Mouse (Mus musculus) neural tube, embryonic 11.5 days (tissue): ENCODE results near the gene 2410015M20Rik. TPM values are rescaled to one million over a fixed set of nuclear protein-coding genes. Genes with fewer than 3 reads are reported as not detected.

Experiments used
- ATAC-seq: fragments of 200-750 bp; cut with Nextera tagmentation; 2 replicates; pipeline ENCODE4 v1.8.0; 2017; ENCODE audit warnings: moderate number of reproducible peaks, mild to moderate bottlenecking, moderate TSS enrichment, moderate library complexity; ENCODE audit not compliant: insufficient read depth, low FRiP score, low TSS enrichment
- DNase-seq: peaks from one replicate; pipeline ENCODE4 v3.0.0-alpha.2; 2015; ENCODE audit warnings: low spot score
- H3K27ac ChIP-seq: fragments of 300-500 bp; sonication (generic); 2 replicates; pipeline ENCODE4 v1.5.1; 2014; ENCODE audit warnings: low read depth, mild to moderate bottlenecking, low read length
- H3K27me3 ChIP-seq: fragments of 300-500 bp; sonication (generic); 2 replicates; pipeline ENCODE4 v1.6.1; 2014; ENCODE audit warnings: mild to moderate bottlenecking, low read length, mixed read lengths; ENCODE audit not compliant: control insufficient read depth, insufficient read depth
- H3K36me3 ChIP-seq: fragments of 300-500 bp; sonication (generic); 2 replicates; pipeline ENCODE4 v1.6.1; 2014; ENCODE audit warnings: mild to moderate bottlenecking, low read length, moderate library complexity, mixed read lengths; ENCODE audit not compliant: control insufficient read depth, insufficient read depth
- H3K4me1 ChIP-seq: fragments of 300-500 bp; sonication (generic); 2 replicates; pipeline ENCODE4 v1.6.1; 2014; ENCODE audit warnings: low read length, mixed read lengths; ENCODE audit not compliant: control insufficient read depth, insufficient read depth
- H3K4me2 ChIP-seq: fragments of 300-500 bp; sonication (generic); 2 replicates; pipeline ENCODE4 v1.6.1; 2014; ENCODE audit warnings: low read depth, mild to moderate bottlenecking, moderate library complexity
- H3K4me3 ChIP-seq: fragments of 300-500 bp; sonication (generic); 2 replicates; pipeline ENCODE4 v1.5.1; 2014; ENCODE audit warnings: low read depth, low read length
- H3K9ac ChIP-seq: fragments of 300-500 bp; sonication (generic); 2 replicates; pipeline ENCODE4 v1.6.1; 2014; ENCODE audit warnings: mild to moderate bottlenecking, low read length
- H3K9me3 ChIP-seq: fragments of 300-500 bp; sonication (generic); 2 replicates; pipeline ENCODE4 v1.6.1; 2016; ENCODE audit warnings: low read length; ENCODE audit not compliant: control insufficient read depth
- WGBS: fragments of 180-500 bp; shearing (Covaris S2); extraction: QIAGEN DNeasy Blood & Tissue Kit; methylation state at CpG from one replicate; pipeline ENCODE4 v1.1.7; 2014; 5-methylcytosine and 5-hydroxymethylcytosine counted together
- polyA plus RNA-seq: library from polyadenylated mRNA; unstranded; fragments of >200 nt; fragmentation: Nextera tagmentation; extraction: Ambion mirVana; gene quantifications from 2 replicates; pipeline ENCODE4 v1.2.1, GENCODE M21; 2014

The 2410015M20Rik gene
- polyA plus RNA-seq, result 178 and 203 TPM in 2 replicates

DNA sequence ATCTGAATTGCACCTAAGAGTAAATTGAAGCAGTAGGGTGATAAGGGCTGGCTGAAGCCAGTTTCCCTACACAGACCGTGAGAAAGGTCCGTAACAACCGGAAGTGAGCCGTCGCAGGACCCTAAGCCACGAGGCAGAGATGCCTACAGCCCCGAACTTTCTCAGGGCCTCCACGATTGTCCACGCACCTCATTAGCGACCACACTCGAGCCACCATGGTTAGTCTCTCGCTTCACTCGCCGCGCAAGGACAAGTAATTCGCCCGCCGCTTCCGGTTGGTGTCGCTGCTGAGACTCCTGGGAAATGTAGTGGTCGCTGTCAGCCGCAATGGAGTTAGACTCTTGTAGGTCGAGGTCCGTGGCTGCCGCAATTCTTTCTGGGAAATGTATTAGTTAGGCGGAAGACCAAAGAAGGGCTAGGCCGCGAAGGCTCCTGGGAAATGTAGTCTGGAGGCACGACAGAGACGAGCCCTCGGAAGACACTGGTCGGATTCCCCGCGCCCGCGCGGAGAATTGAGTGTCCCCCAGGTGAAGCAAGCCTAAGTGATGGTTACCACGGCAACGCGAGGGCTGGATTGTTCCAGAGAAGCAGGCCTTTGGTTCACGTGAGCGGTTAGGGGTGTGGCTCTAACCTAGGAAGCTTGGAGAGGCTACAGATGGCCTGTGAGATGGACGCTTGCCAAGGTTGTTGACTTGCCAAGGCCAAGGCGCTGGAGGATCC lies at the start of gene 2410015M20Rik:
2410015M20Rik (minus strand) TSS at position 320 of the 720 bp plus-strand sequence.
- Histone ChIP-seq H3K4me1 (peaks cover 11% of the 10 kb centered on the region), H3K36me3 (peaks cover 22% of the 10 kb centered on the region), H3K27me3 (no peaks in the 10 kb centered on the region), H3K4me3 (peak within 1 kb of the TSS; percentile 47), H3K4me2 (peak within 1 kb of the TSS; percentile 65), H3K9ac (peak within 1 kb of the TSS; percentile 71), H3K27ac (0 out of 2 replicates have a peak within 1 kb of the TSS, but pooled peaks have one; percentile 49), H3K9me3 (no peaks in the 10 kb centered on the region)
- DNase-seq (peak; percentile 94), ATAC-seq (peak; percentile 81)
- under 1% methylated on average over 44 of the region's 44 CpGs for WGBS

GRCm38 (mm10) chr17:56656171-56656570 lies 46.6 kb upstream of the 2410015M20Rik start:
- Histone ChIP-seq H3K4me1 (no peaks in the 10 kb centered on the region), H3K4me2 (no peak overlapping the region), H3K9me3 (no peaks in the 10 kb centered on the region), H3K27me3 (no peaks in the 10 kb centered on the region), H3K4me3 (no peak overlapping the region), H3K9ac (no peak overlapping the region), H3K27ac (no peak overlapping the region), H3K36me3 (no peaks in the 10 kb centered on the region)
- ATAC-seq (no peak), DNase-seq (no peak)
- 88% methylated on average over 6 of the region's 6 CpGs for WGBS

- ATAC-seq, result no peak
- Histone ChIP-seq H3K36me3 (no peaks in the 10 kb centered on the region), H3K9me3 (no peaks in the 10 kb centered on the region)
These were observed 45.7 kb upstream of the 2410015M20Rik start for GRCm38 (mm10) chr17:56655311-56655710.

DNA sequence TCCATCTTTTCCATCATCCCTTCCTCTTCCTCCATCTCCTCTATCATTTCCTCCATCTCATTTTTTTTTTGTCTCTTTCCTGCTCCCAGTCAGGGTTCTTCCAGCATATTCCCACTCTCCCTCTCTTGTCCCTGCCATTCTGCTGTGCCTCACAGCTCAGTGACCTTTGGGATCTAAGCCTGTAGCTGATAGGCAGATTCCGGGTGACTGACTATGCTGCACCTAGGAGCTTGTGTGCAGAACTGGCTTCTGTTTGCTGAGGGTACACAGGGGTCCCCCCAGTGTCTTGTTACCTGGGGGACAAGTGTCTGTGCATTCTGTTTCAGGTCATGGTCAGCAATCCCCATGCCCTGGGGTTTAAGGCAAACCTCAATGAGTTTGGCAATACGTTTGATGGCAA lies 45.2 kb upstream of the 2410015M20Rik start:
- ATAC-seq, result no peak
- Histone ChIP-seq H3K9me3 (no peaks in the 10 kb centered on the region), H3K27me3 (no peaks in the 10 kb centered on the region), H3K4me1 (no peaks in the 10 kb centered on the region), H3K4me3 (no peak overlapping the region), H3K36me3 (no peaks in the 10 kb centered on the region), H3K27ac (no peak overlapping the region), H3K4me2 (no peak overlapping the region), H3K9ac (no peak overlapping the region)
- WGBS, result 73% methylated on average over 2 of the region's 2 CpGs
- no peak for DNase-seq

More at GRCm38 (mm10) chr17:56655311-56655710, 45.7 kb upstream of the 2410015M20Rik start:
- 87% methylated on average over 3 of the region's 3 CpGs for WGBS
- Histone ChIP-seq H3K27ac (no peak overlapping the region), H3K4me1 (no peaks in the 10 kb centered on the region), H3K4me3 (no peak overlapping the region), H3K4me2 (no peak overlapping the region), H3K9ac (no peak overlapping the region), H3K27me3 (no peaks in the 10 kb centered on the region)
- DNase-seq, result no peak

GRCm38 (mm10) chr17:56651801-56652200 lies 42.2 kb upstream of the 2410015M20Rik start:
- Histone ChIP-seq H3K4me3 (no peak overlapping the region), H3K27ac (no peak overlapping the region), H3K9me3 (no peaks in the 10 kb centered on the region), H3K36me3 (no peaks in the 10 kb centered on the region), H3K4me2 (no peak overlapping the region), H3K27me3 (no peaks in the 10 kb centered on the region), H3K9ac (no peak overlapping the region), H3K4me1 (no peaks in the 10 kb centered on the region)
- DNase-seq (no peak), ATAC-seq (no peak)
- 29% methylated on average over 10 of the region's 10 CpGs for WGBS

- no peaks in the 10 kb centered on the region for H3K4me1 ChIP-seq
- no peak overlapping the region for H3K27ac ChIP-seq
- no peaks in the 10 kb centered on the region for H3K27me3 ChIP-seq
- H3K36me3 ChIP-seq, result no peaks in the 10 kb centered on the region
- DNase-seq, result no peak
- ATAC-seq, result no peak
- H3K4me3 ChIP-seq, result no peak overlapping the region
- no peaks in the 10 kb centered on the region for H3K9me3 ChIP-seq
- no peak overlapping the region for H3K4me2 ChIP-seq
- WGBS, result 78% methylated on average over 9 of the region's 13 CpGs
- H3K9ac ChIP-seq, result no peak overlapping the region
These were observed 38.0 kb upstream of the 2410015M20Rik start for GRCm38 (mm10) chr17:56647546-56647945.

- no peaks in the 10 kb centered on the region for H3K36me3 ChIP-seq
- H3K9ac ChIP-seq, result no peak overlapping the region
- ATAC-seq, result no peak
- no peak overlapping the region for H3K27ac ChIP-seq
- no peak overlapping the region for H3K4me2 ChIP-seq
- no peaks in the 10 kb centered on the region for H3K4me1 ChIP-seq
- 84% methylated on average over 4 of the region's 4 CpGs for WGBS
- H3K9me3 ChIP-seq, result no peaks in the 10 kb centered on the region
- H3K27me3 ChIP-seq, result no peaks in the 10 kb centered on the region
- no peak overlapping the region for H3K4me3 ChIP-seq
- no peak for DNase-seq
These were observed 33.7 kb upstream of the 2410015M20Rik start for GRCm38 (mm10) chr17:56643237-56643636.

DNA sequence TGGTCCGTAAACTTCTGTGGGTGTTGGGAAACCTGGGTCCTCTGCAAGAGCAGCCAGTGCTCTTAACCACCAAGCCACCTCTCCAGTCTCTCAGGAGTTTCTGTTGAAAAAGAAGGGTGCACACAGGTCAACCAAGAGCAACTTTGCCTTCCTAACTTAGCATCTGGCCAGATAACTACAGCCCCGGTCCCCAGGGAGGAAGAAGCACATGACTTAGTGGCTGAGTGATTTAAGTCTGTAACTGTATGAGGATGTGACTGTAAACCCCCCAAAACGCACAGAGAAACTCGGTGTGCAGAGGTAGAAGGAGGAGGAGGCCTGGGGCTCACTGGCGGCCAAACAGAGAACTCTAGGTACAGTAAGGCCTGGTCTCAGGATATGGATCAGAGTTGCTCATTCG lies 24.5 kb upstream of the 2410015M20Rik start:
- Histone ChIP-seq H3K36me3 (no peaks in the 10 kb centered on the region), H3K4me3 (no peak overlapping the region), H3K27ac (no peak overlapping the region), H3K9ac (no peak overlapping the region), H3K4me1 (no peaks in the 10 kb centered on the region), H3K27me3 (no peaks in the 10 kb centered on the region), H3K4me2 (no peak overlapping the region), H3K9me3 (no peaks in the 10 kb centered on the region)
- WGBS, result 86% methylated on average over 6 of the region's 6 CpGs
- ATAC-seq, result no peak
- no peak for DNase-seq

DNA sequence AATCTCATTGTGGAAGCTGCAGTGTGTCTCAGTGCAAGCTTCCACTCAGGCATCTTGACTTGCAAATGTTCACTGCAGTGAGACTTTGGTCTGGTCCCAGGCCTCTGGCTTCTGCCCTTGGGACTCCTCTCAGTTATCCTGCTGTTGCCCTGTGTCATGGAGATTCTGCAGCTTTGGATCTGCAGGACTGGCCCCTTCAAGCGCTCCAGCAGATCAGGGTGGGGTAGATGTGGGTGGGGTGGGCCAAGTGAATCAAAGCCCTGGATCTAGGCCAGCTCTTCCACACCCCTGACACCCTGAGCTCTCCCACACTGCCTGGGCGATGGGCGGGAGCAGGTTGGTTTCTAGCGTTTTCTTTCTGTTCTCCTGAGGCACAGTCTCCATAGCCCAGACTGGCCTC lies 22.2 kb upstream of the 2410015M20Rik start:
- ATAC-seq (no peak), DNase-seq (no peak)
- no peak overlapping the region for H3K9ac ChIP-seq
- no peak overlapping the region for H3K4me3 ChIP-seq
- no peak overlapping the region for H3K27ac ChIP-seq
- H3K36me3 ChIP-seq, result no peaks in the 10 kb centered on the region
- peaks cover 4% of the 10 kb centered on the region for H3K4me1 ChIP-seq
- H3K9me3 ChIP-seq, result no peaks in the 10 kb centered on the region
- WGBS, result 46% methylated on average over 4 of the region's 4 CpGs
- no peaks in the 10 kb centered on the region for H3K27me3 ChIP-seq
- no peak overlapping the region for H3K4me2 ChIP-seq
